14 mouse cellular contexts compared by ENCODE assay signal in the genomic region with DNA sequence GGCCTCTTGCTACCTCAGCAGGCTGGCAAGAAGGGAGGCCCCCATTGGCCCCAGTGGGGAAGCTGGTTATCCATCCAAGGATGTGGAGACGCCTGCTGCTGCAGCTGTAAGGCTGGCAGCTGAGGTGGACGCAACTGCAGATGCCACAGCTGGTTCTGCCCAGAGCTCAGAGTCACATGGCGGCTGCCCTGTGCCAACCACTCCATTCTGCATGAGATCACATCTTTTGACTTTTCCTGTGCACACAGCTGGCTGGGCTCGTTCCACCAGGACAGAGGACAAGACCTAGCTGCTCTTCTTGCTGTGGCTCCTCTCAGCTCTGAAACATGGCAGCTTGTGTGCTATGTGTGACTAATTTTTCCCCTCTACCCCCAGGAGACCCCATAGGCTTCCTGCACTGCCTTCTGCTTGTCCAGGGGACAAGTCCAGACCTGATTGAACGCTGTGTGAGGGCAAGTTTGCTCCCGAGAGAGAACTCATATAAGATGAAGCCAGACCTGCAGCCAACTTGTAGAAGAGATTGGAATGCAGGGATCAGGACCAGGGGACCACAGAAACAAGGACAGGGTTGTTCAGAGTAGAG. TPM values are rescaled to one million over a fixed set of nuclear protein-coding genes. Genes with fewer than 3 reads are reported as not detected.
DNase-seq lines count a peak whose midpoint lies in the region; ATAC-seq lines count a peak whose summit lies in the region.
"Had no signal": no experiment of that assay in that cellular context is flagged by ENCODE, and none has a peak within 500 bp of the region (broad histone marks: within the 10 kb centered on the region; RNA-seq: fewer than 3 reads in every experiment).

No protein-coding gene starts in this region.

- no peak overlapping the region for H3K27ac ChIP-seq in embryonic facial prominence, embryonic 12.5 days
- peak overlapping the region; percentile 67; the same call in 1 of the 2 replicates for H3K27ac ChIP-seq in midbrain, embryonic 10.5 days (replicated peaks)
- H3K27ac ChIP-seq: macrophage; neural tube, embryonic 12.5 days; stomach, embryonic 15.5 days had no signal

- no peaks in the 10 kb centered on the region for H3K9me3 ChIP-seq in embryonic facial prominence, embryonic 12.5 days
- H3K9me3 ChIP-seq in midbrain, embryonic 10.5 days (replicated peaks), result peaks cover 6% of the 10 kb centered on the region; the same call in 1 of the 2 replicates
- H3K9me3 ChIP-seq: neural tube, embryonic 12.5 days; stomach, embryonic 15.5 days had no signal

- H3K4me1 ChIP-seq in embryonic facial prominence, embryonic 12.5 days, result peaks cover 15% of the 10 kb centered on the region
- H3K4me1 ChIP-seq in midbrain, embryonic 10.5 days, result peaks cover 25% of the 10 kb centered on the region
- H3K4me1 ChIP-seq: stomach, embryonic 15.5 days had no signal

- peak; percentile 25 for DNase-seq in gastrocnemius, postnatal 14 days
- DNase-seq in gastrocnemius, postnatal 36 days, result no peak
- DNase-seq in 3134 (ENCODE audit: extremely low read depth, insufficient read length, low spot score), result peak; percentile 28
- DNase-seq in midbrain, embryonic 10.5 days (ENCODE audit: low spot score), result no peak
- no peak for DNase-seq in yolk sac, embryonic 10.5 days (ENCODE audit: low spot score)
- no peak for DNase-seq in spleen, adult 18-20 months
- DNase-seq: cerebellum, adult 9-10 months; right cerebral cortex, postnatal 25 days had no signal

- H3K4me2 ChIP-seq in embryonic facial prominence, embryonic 12.5 days (replicated peaks), result no peak overlapping the region
- H3K4me2 ChIP-seq: liver, embryonic 11.5 days had no signal

- WGBS in embryonic facial prominence, embryonic 12.5 days, result 55% methylated on average over 6 of the region's 6 CpGs
- WGBS in midbrain, embryonic 10.5 days, result 77% methylated on average over 6 of the region's 6 CpGs

- intact Hi-C loops in gastrocnemius, postnatal 14 days (cut with DNase I; ENCODE audit: low total_unique reads), result no loop called here
- intact Hi-C loops in gastrocnemius, postnatal 36 days (cut with DNase I), result no loop called here

- H3K9ac ChIP-seq in embryonic facial prominence, embryonic 12.5 days, result no peak overlapping the region
- H3K9ac ChIP-seq: neural tube, embryonic 12.5 days; stomach, embryonic 15.5 days had no signal

- H3K36me3 ChIP-seq in embryonic facial prominence, embryonic 12.5 days, result no peaks in the 10 kb centered on the region
- H3K36me3 ChIP-seq in midbrain, embryonic 10.5 days, result no peaks in the 10 kb centered on the region
- H3K36me3 ChIP-seq: neural tube, embryonic 12.5 days; stomach, embryonic 15.5 days had no signal

- H3K4me3 ChIP-seq in embryonic facial prominence, embryonic 12.5 days, result no peak overlapping the region
- H3K4me3 ChIP-seq in midbrain, embryonic 10.5 days, result no peak overlapping the region
- H3K4me3 ChIP-seq: neural tube, embryonic 12.5 days; stomach, embryonic 15.5 days had no signal

- ATAC-seq in embryonic facial prominence, embryonic 12.5 days (ENCODE audit: insufficient number of reproducible peaks, insufficient read depth, low FRiP score, low TSS enrichment), result peak; percentile 48; the same call in 1 of the 2 replicates
- no peak for ATAC-seq in erythroblast, adult 5-6 weeks (replicated peaks; ENCODE audit: low FRiP score, poor library complexity, severe bottlenecking)

- no peaks in the 10 kb centered on the region for H3K27me3 ChIP-seq in embryonic facial prominence, embryonic 12.5 days
- H3K27me3 ChIP-seq in midbrain, embryonic 10.5 days (ENCODE audit: low read depth, poor library complexity, severe bottlenecking), result no peaks in the 10 kb centered on the region; the same call in 1 of the 2 replicates
- H3K27me3 ChIP-seq: neural tube, embryonic 12.5 days had no signal

RNA-seq across cellular contexts. Expression of gene Ptgfrn, which starts 34.4 kb away (rescaled TPM):
- 10 to 100 TPM; 31.6 to 39.6 TPM for total RNA-seq in gastrocnemius, postnatal 14 days (2021)
- total RNA-seq in gastrocnemius, postnatal 36 days (2021), result 10 to 100 TPM; 11.7 to 14.0 TPM
- 5.4 and 6.3 TPM in 2 replicates for polyA plus RNA-seq in embryonic facial prominence, embryonic 12.5 days (2016; fragmentation: Nextera tagmentation; extraction: Ambion mirVana)
- 1.9 TPM in 2 replicates for polyA plus RNA-seq in midbrain, embryonic 10.5 days (2016; fragmentation: Nextera tagmentation; extraction: Ambion mirVana)
- total RNA-seq in erythroblast, adult 5-6 weeks (2015; ENCODE audit: low replicate concordance), result 6.3 TPM in 1 of 2 replicates, not detected in the other
- total RNA-seq in erythroblast, adult 5-6 weeks (2017; ENCODE audit: low replicate concordance), result 0.09 TPM in 1 of 2 replicates, not detected in the other

Comparison
In these comparisons a context has a peak if more than half of its experiments do, and no peak if none do; other contexts are left out.
1. DNase-seq: peak in gastrocnemius, postnatal 14 days (single experiment) and 3134 (single experiment); none in gastrocnemius, postnatal 36 days (0 of 2), midbrain, embryonic 10.5 days (single experiment), yolk sac, embryonic 10.5 days (single experiment) and spleen, adult 18-20 months (0 of 2).